Mouse (Mus musculus): Measurements from ENCODE around the gene Ccdc33.

- no peak for TF ChIP-seq SIN3A (IDR thresholded peaks at IDR 0.05; ENCODE audit: low read length)
- no peak for TF ChIP-seq CTCF (conservative IDR thresholded peaks at IDR 0.05 in 1 of 2, IDR thresholded peaks at IDR 0.05 in 1 of 2; ENCODE audit: low read depth in 2 of 2, low read length in 2 of 2)
- TF ChIP-seq NRF1 (IDR thresholded peaks at IDR 0.05; ENCODE audit: low read depth, low read length) = no peak
- no peak for TF ChIP-seq BHLHE40 (IDR thresholded peaks at IDR 0.05; ENCODE audit: low read depth, low read length)
- no peak for TF ChIP-seq USF1 (IDR thresholded peaks at IDR 0.05; ENCODE audit: low read depth, low read length)
- no peak for TF ChIP-seq HCFC1 (IDR thresholded peaks at IDR 0.05; ENCODE audit: low read depth, low read length)
- TF ChIP-seq TCF12 (IDR thresholded peaks at IDR 0.05; ENCODE audit: low read depth, low read length) = no peak
- no peak for TF ChIP-seq ETS1 (conservative IDR thresholded peaks at IDR 0.05; ENCODE audit: low read depth, low read length)
- no peak for TF ChIP-seq POLR2A (IDR thresholded peaks at IDR 0.05; ENCODE audit: low read depth, low read length)
- no peak for TF ChIP-seq EP300 (IDR thresholded peaks at IDR 0.05; ENCODE audit: low read length)
- no peak for TF ChIP-seq MAX (IDR thresholded peaks at IDR 0.05; ENCODE audit: low read length)
- TF ChIP-seq USF2 (conservative IDR thresholded peaks at IDR 0.05; ENCODE audit: low read depth, low read length) = no peak
- TF ChIP-seq CHD2 (IDR thresholded peaks at IDR 0.05; ENCODE audit: low read length) = no peak
- no peak for TF ChIP-seq ZC3H11A (IDR thresholded peaks at IDR 0.05; ENCODE audit: low read depth, low read length)
Observed at GRCm38 (mm10) chr9:58144664-58145063, 26.0 kb upstream of the Ccdc33 start.

Data from CH12.LX (cell line).